Mouse (Mus musculus): ENCODE measurements around the gene Rnf138rt1. TPM values are rescaled to one million over a fixed set of nuclear protein-coding genes. Genes with fewer than 3 reads are reported as not detected.
A peak's percentile ranks its signal among the peaks of the same experiment; 100 is the strongest.

The Rnf138rt1 gene
- total and polyA plus RNA-seq, 3 experiments = not detected

GRCm38 (mm10) chrX:163745996-163746395 is 15.1 kb downstream of the Rnf138rt1 start:
- DNase-seq (ENCODE audit: low read depth, low spot score) = no peak
- Histone ChIP-seq H3K36me3 (ENCODE audit: control insufficient read depth in 1 of 2, insufficient read depth in 2 of 2, low read length in 2 of 2) (no peaks in the 10 kb centered on the region; a peak in 1 of 4 replicates), H3K9me3 (replicated peaks; ENCODE audit: insufficient read depth, low read length) (no peaks in the 10 kb centered on the region), H3K27ac (ENCODE audit: control insufficient read depth, low read depth, low read length) (no peak overlapping the region), H3K4me1 (ENCODE audit: control insufficient read depth in 1 of 2, insufficient read depth in 2 of 2, low read length in 2 of 2) (peaks cover 0 to 5% of the 10 kb centered on the region in 2 experiments; a peak in 1 of 4 replicates), H3K27me3 (ENCODE audit: control insufficient read depth in 1 of 2, insufficient read depth in 2 of 2, low read length in 2 of 2) (no peaks in the 10 kb centered on the region; a peak in 1 of 4 replicates), H3K79me2 (ENCODE audit: control insufficient read depth, insufficient read depth, low read length, poor library complexity) (no peaks in the 10 kb centered on the region), H3K4me3 (ENCODE audit: control insufficient read depth in 1 of 2, insufficient read depth in 1 of 2, low read depth in 2 of 2, low read length in 2 of 2) (no peak overlapping the region), H3K9ac (ENCODE audit: control insufficient read depth, low read depth, low read length, poor library complexity, severe bottlenecking) (no peak overlapping the region)
- no peak for TF ChIP-seq USF2 (IDR thresholded peaks at IDR 0.05; ENCODE audit: borderline replicate concordance in 1 of 2, insufficient read depth in 1 of 2, low read depth in 1 of 2, low read length in 2 of 2)

GRCm38 (mm10) chrX:163743896-163744295 is 17.2 kb downstream of the Rnf138rt1 start:
- H3K4me3 ChIP-seq (ENCODE audit: control insufficient read depth in 1 of 2, insufficient read depth in 1 of 2, low read depth in 2 of 2, low read length in 2 of 2) = no peak overlapping the region
- no peak for TF ChIP-seq ZNF384 (IDR thresholded peaks at IDR 0.05; ENCODE audit: low read depth, low read length)
- no peak for TF ChIP-seq MEF2A (IDR thresholded peaks at IDR 0.05; ENCODE audit: extremely low read depth, insufficient replicate concordance, low read depth, low read length, poor library complexity, severe bottlenecking)
- TF ChIP-seq RAD21 (IDR thresholded peaks at IDR 0.05; ENCODE audit: low read depth, low read length) = no peak
- TF ChIP-seq RCOR1 (IDR thresholded peaks at IDR 0.05; ENCODE audit: low read depth, low read length) = no peak
- no peak for TF ChIP-seq USF2 (IDR thresholded peaks at IDR 0.05; ENCODE audit: borderline replicate concordance in 1 of 2, insufficient read depth in 1 of 2, low read depth in 1 of 2, low read length in 2 of 2)
- TF ChIP-seq ZMIZ1 (IDR thresholded peaks at IDR 0.05; ENCODE audit: low read depth, low read length) = no peak
- no peak for TF ChIP-seq TCF12 (IDR thresholded peaks at IDR 0.05; ENCODE audit: low read depth, low read length)
- no peak for TF ChIP-seq CHD1 (IDR thresholded peaks at IDR 0.05; ENCODE audit: low read depth, low read length)
- no peak for TF ChIP-seq MAFK (IDR thresholded peaks at IDR 0.05; ENCODE audit: borderline replicate concordance, low read depth, low read length)
- no peak for TF ChIP-seq SMC3 (IDR thresholded peaks at IDR 0.05; ENCODE audit: low read depth, low read length)
- no peak for TF ChIP-seq NRF1 (IDR thresholded peaks at IDR 0.05; ENCODE audit: insufficient read depth, low read depth, low read length, poor library complexity, severe bottlenecking)
- TF ChIP-seq CHD2 (IDR thresholded peaks at IDR 0.05; ENCODE audit: low read length) = no peak
- no peak overlapping the region for H3K27ac ChIP-seq (ENCODE audit: control insufficient read depth, low read depth, low read length)
- no peaks in the 10 kb centered on the region for H3K79me2 ChIP-seq (ENCODE audit: control insufficient read depth, insufficient read depth, low read length, poor library complexity)
- peaks cover 0 to 5% of the 10 kb centered on the region in 2 experiments; a peak in 1 of 4 replicates for H3K4me1 ChIP-seq (ENCODE audit: control insufficient read depth in 1 of 2, insufficient read depth in 2 of 2, low read length in 2 of 2)
- H3K27me3 ChIP-seq (ENCODE audit: control insufficient read depth in 1 of 2, insufficient read depth in 2 of 2, low read length in 2 of 2) = no peaks in the 10 kb centered on the region; a peak in 1 of 4 replicates
- no peaks in the 10 kb centered on the region for H3K9me3 ChIP-seq (replicated peaks; ENCODE audit: insufficient read depth, low read length)
- no peak overlapping the region for H3K9ac ChIP-seq (ENCODE audit: control insufficient read depth, low read depth, low read length, poor library complexity, severe bottlenecking)
- H3K36me3 ChIP-seq (ENCODE audit: control insufficient read depth in 1 of 2, insufficient read depth in 2 of 2, low read length in 2 of 2) = no peaks in the 10 kb centered on the region; a peak in 1 of 4 replicates
- peak; percentile 57 for DNase-seq (ENCODE audit: low read depth, low spot score)

GRCm38 (mm10) chrX:163738904-163739303 is 22.2 kb downstream of the Rnf138rt1 start:
- DNase-seq (ENCODE audit: low read depth, low spot score) = peak; percentile 16
- Histone ChIP-seq H3K4me1 (ENCODE audit: control insufficient read depth in 1 of 2, insufficient read depth in 2 of 2, low read length in 2 of 2) (peaks cover 0 to 2% of the 10 kb centered on the region in 2 experiments; a peak in 1 of 4 replicates), H3K36me3 (ENCODE audit: control insufficient read depth in 1 of 2, insufficient read depth in 2 of 2, low read length in 2 of 2) (no peaks in the 10 kb centered on the region; a peak in 1 of 4 replicates), H3K27me3 (ENCODE audit: control insufficient read depth in 1 of 2, insufficient read depth in 2 of 2, low read length in 2 of 2) (no peaks in the 10 kb centered on the region), H3K9me3 (replicated peaks; ENCODE audit: insufficient read depth, low read length) (no peaks in the 10 kb centered on the region), H3K4me3 (ENCODE audit: control insufficient read depth in 1 of 2, insufficient read depth in 1 of 2, low read depth in 2 of 2, low read length in 2 of 2) (no peak overlapping the region), H3K27ac (ENCODE audit: control insufficient read depth, low read depth, low read length) (no peak overlapping the region), H3K79me2 (ENCODE audit: control insufficient read depth, insufficient read depth, low read length, poor library complexity) (no peaks in the 10 kb centered on the region), H3K9ac (ENCODE audit: control insufficient read depth, low read depth, low read length, poor library complexity, severe bottlenecking) (no peak overlapping the region)
- TF ChIP-seq GATA1 (IDR thresholded peaks at IDR 0.05; ENCODE audit: low read depth, low read length) = peak; percentile 66
- no peak for TF ChIP-seq NELFE (IDR thresholded peaks at IDR 0.05; ENCODE audit: low read depth, low read length)
- no peak for TF ChIP-seq ZNF384 (IDR thresholded peaks at IDR 0.05; ENCODE audit: low read depth, low read length)
